16 mouse cellular contexts compared by ENCODE assay signal in genomic region chr16:43458726-43459223, GRCm38 (mm10).
DNase-seq lines count a peak whose midpoint lies in the region; ATAC-seq and TF ChIP-seq lines count a peak whose summit lies in the region.
"Had no signal": no experiment of that assay in that cellular context is flagged by ENCODE, and none has a peak within 500 bp of the region (broad histone marks: within the 10 kb centered on the region; RNA-seq: fewer than 3 reads in every experiment).

No protein-coding gene starts in this region.

- no peak for ATAC-seq in forebrain, postnatal 0 days
- no peak for ATAC-seq in cerebellum, adult (ENCODE audit: insufficient number of reproducible peaks, low FRiP score, low TSS enrichment)

- no peak for TF ChIP-seq CTCF in gastrocnemius, adult 2 months (IDR thresholded peaks at IDR 0.05)
- no peak for TF ChIP-seq CTCF in forebrain, postnatal 0 days (IDR thresholded peaks at IDR 0.05; ENCODE audit: low read depth)

- no peak overlapping the region for H3K9ac ChIP-seq in forebrain, postnatal 0 days
- H3K9ac ChIP-seq: hindbrain, embryonic 12.5 days had no signal

- WGBS in forebrain, postnatal 0 days, result 66% methylated on average over 7 of the region's 7 CpGs

- H3K9me3 ChIP-seq in forebrain, postnatal 0 days (ENCODE audit: low read length), result no peaks in the 10 kb centered on the region
- H3K9me3 ChIP-seq: hindbrain, embryonic 12.5 days had no signal

- H3K4me2 ChIP-seq in forebrain, postnatal 0 days (ENCODE audit: low read depth), result no peak overlapping the region
- H3K4me2 ChIP-seq: hindbrain, embryonic 12.5 days; midbrain, embryonic 11.5 days had no signal

- peaks cover 3% of the 10 kb centered on the region; the same call in 1 of the 2 replicates for H3K4me1 ChIP-seq in forebrain, postnatal 0 days (ENCODE audit: insufficient read depth)

- H3K4me3 ChIP-seq in gastrocnemius, adult 2 months, result peak overlapping the region; percentile 44
- no peak overlapping the region for H3K4me3 ChIP-seq in forebrain, postnatal 0 days (ENCODE audit: low read depth, low read length)
- H3K4me3 ChIP-seq: hindbrain, embryonic 12.5 days had no signal

- no peaks in the 10 kb centered on the region for H3K36me3 ChIP-seq in forebrain, postnatal 0 days (ENCODE audit: insufficient read depth)
- H3K36me3 ChIP-seq: hindbrain, embryonic 12.5 days had no signal

- intact Hi-C loops in gastrocnemius, adult 2 months (cut with DNase I), result no loop called here

- DNase-seq in gastrocnemius, adult 2 months, result peak; percentile 57
- DNase-seq in gastrocnemius, postnatal 10 days, result no peak
- DNase-seq in 3T3-L1 (ENCODE audit: low read depth, low spot score), result peak; percentile 92
- peak; percentile 72 for DNase-seq in Muller cell, postnatal 12 days (ENCODE audit: inconsistent ontology term)
- peak; percentile 62 for DNase-seq in fibroblast of lung, adult 2 months (ENCODE audit: low read depth)
- DNase-seq in forebrain, postnatal 0 days, result no peak
- DNase-seq: gastrocnemius, postnatal 36 days; kidney, adult 9 months; kidney, postnatal 4 days; liver; lung, adult 18-20 months; right cerebral cortex, postnatal 14 days; thymus, postnatal 36 days had no signal

- peak overlapping the region; percentile 82 for H3K27ac ChIP-seq in gastrocnemius, adult 2 months
- no peak overlapping the region for H3K27ac ChIP-seq in forebrain, postnatal 0 days (ENCODE audit: low read depth, low read length)
- H3K27ac ChIP-seq: hindbrain, embryonic 12.5 days had no signal

- H3K27me3 ChIP-seq in forebrain, postnatal 0 days (ENCODE audit: insufficient read depth, low read length), result no peaks in the 10 kb centered on the region
- H3K27me3 ChIP-seq: hindbrain, embryonic 12.5 days had no signal

Comparison
In these comparisons a context has a peak if more than half of its experiments do, and no peak if none do; other contexts are left out.
1. DNase-seq: peak in gastrocnemius, adult 2 months (single experiment), 3T3-L1 (single experiment), Muller cell, postnatal 12 days (single experiment) and fibroblast of lung, adult 2 months (single experiment); none in gastrocnemius, postnatal 10 days (single experiment) and forebrain, postnatal 0 days (single experiment).